Mouse (Mus musculus): ENCODE measurements around the gene Rasgef1a.

DNA sequence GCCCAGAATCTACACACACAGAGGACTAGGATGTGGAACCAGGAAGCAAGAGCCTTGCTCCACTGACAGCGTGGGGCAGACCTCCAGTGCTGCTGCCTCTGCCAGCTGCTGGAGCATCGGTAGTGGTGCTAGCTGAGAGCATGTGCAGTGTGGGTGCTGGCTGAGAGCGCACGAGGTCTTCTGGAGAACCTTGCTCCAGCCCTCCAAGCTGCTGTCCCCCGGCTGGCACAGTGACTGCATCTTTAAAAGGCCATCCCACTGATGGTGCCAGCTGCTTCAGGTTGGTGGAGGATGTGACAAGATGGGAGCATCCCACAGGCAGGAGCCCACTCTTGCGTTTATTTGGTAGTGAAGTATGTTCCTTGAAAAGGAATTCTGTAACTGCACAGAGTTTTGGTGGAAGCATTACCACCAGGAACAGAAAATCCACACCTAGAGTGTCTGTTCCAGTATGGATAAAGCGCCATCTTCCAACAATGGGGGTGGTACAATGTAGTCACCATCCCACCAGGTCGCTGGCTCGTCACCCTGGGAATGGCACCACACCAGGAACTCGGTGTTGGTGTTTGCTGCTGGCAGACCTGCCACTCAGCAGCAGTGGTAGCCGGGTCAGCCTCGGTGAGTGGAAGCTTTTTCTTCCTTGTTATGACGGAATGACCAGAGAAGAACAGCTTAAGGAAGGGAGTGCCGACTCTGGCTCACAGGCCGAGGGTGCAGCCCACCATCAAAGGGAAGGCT lies 11.8 kb downstream of the Rasgef1a start:
- TF ChIP-seq ZC3H11A (IDR thresholded peaks at IDR 0.05; ENCODE audit: borderline replicate concordance, low read depth, low read length) (no peak), HCFC1 (IDR thresholded peaks at IDR 0.05; ENCODE audit: borderline replicate concordance, insufficient read depth, low read length) (no peak), CHD2 (IDR thresholded peaks at IDR 0.05; ENCODE audit: low read depth, low read length) (no peak)

All from ES-E14 (cell line).